Mouse (Mus musculus) urinary bladder, adult 18-20 months (tissue): ENCODE measurements at regions not wholly inside any gene's neighbourhood (a gene's known extent, or its start where the extent isn't known, plus 50 kb on each side); places are given as distances from the start of the nearest gene placed in this dataset.

Experiments used
- DNase-seq, 2 experiments: peaks; one replicate each; pipeline ENCODE4 v3.0.0; 2022; ENCODE audit warnings: low spot score in 2 of 2, mixed read lengths in 2 of 2

DNA sequence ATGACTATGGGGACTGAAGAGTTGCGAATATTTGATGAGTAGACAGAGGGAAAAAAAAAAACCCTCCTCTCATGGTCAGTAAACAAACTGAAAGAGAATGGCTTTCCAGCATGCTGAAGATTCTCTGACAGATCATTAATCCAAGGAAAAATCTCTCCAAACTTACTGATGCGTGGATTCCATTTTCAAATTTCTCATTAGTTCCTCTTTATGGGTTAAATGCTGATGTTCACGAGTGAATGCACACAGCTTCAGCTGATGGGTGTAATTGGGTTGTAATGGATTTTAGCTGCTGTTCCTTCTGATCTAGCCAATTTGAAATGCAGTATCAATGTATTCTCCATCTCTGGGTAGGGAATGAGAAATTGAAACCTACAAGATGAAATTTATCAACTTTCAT, 2945.6 kb upstream of the 5930422O12Rik start:
- DNase-seq: no peak

GRCm38 (mm10) chr8:30494851-30495355, 2933.6 kb upstream of the 5930422O12Rik start:
- DNase-seq: no peak

DNA sequence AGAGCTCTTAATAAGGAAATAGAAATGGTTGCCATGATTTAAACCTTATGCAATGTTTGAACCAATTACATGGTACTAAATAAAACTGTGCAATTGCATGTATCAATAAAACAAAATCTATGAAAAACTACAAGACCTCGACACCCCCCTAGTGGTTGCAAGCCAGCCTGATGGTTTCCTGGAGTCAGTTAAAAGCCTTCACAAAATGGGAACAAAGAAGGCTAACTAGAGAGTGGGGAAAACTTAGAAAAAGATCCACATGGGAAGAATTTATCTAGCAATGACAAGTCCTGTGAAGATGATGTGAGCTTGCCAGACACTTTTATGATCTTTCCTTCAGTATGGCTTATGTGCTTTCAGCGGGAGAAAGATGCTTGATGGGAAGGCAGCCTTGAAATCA, 2926.3 kb upstream of the 5930422O12Rik start:
- DNase-seq: no peak

GRCm38 (mm10) chr8:30511358-30511757, 2917.2 kb upstream of the 5930422O12Rik start:
- DNase-seq: no peak

DNA sequence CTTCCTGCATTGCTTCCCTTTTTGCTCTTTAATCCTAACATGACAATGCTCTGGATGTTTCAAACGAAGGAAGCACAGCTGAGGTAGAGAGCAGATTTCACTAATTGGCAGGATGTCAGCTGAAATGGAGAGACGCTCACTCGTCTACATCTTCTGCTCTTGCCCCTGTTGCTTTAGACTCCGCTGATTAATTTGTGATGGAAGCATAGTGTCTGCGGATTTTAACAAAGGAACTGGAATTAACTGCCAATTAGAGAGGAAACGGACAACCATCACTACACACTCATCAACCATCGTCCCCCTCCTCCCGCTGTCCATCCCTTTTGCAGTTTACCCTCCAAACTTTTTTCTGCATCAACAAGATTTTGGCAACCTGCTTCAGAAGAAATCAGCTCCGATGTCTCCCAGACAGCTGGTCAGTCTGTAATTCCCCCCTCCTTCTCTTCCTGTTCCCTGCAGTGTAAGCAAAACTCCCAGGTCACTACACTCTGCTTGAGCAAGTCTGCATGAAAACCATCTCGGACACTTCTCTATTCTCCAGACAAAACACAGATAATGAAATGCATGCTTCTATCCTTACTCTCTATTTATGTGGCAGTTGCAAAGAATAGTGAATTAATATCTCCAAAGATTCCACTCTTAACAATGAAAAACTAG, 2905.6 kb upstream of the 5930422O12Rik start:
- DNase-seq: no peak

DNA sequence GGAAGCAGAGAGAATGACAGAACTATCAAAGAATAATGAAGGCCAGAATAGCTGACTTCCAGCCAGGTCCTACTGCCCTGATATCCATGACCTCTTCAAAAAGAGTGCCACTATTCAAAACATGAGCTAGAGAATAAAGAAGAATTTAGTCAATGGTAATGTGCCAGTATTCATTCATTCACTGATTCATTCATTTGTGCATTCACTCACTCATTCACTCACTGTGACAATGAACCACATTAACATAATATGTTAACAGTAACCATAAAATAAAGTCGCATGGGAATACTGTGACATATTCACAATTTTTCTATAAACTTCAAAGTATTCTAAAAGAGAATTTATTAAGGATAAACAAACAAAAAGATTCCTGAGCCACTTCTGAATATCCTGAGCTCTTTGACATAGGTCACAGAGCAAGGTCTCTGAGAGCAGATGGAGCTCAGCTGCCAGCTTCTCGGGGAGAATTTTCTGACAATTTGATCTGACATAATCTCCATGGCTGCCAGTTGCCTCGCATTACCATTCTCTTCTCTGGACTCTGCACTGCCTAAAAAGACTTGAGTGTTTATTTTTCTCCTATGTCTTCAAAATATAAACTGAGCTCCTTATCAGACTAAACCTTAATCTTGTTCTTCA, 2895.5 kb upstream of the 5930422O12Rik start:
- no peak for DNase-seq

DNA sequence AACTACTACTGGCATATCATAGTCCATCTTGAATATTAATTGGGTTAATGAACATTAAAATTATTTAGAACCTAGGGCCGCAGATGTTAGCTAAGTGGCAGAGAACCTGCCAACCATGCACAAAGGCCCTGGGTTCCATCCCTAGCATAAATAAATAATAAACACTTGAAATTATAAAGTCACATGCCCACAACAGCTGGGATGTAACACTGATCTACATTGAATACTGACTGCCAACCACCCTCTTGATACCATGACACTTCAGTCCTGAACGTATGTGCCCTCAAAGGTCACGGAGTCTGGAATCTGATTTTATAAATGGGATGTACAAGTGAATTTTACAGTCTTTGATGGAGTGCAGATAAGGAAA, 2895.0 kb upstream of the 5930422O12Rik start:
- DNase-seq: no peak

DNA sequence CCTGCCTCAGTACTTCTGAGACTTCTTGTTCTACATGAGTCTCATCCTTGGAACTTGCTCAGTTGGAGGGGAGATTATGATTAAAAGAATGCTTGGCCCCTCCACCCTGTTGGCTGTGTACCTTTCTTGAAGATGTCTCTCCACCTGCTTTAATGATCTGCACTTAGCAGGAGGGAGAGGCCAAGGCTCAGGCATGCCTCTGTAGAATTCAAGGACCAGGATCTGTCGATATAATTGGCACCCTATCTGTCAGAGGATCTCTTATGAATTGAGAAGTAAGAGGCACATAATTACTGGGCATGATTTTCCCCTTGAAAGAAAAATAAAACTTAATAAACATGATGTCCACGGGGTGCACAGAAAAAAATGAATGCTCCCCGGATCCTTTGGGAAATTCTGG, 2893.1 kb upstream of the 5930422O12Rik start:
- no peak for DNase-seq

DNA sequence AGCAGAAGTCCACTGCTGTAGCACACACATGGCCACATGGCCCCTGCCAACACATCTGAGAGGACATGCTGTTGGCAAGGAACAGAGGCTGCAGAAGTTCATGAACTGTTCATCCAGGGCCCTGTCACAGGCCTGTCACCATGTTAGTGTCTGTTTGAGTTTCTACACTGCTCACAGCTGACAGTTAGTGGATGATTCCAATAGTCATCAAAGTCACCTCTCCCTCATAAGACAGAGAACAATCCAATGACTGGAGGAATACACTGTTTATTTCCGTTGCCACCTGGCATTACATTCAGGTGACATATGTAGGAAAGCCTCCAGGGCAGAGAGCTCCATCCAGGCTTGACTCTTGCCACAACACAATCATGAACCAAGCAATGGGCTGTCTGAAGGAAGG, 2886.3 kb upstream of the 5930422O12Rik start:
- DNase-seq: no peak

GRCm38 (mm10) chr8:30547820-30548219, 2880.7 kb upstream of the 5930422O12Rik start:
- DNase-seq: no peak

GRCm38 (mm10) chr8:30551051-30551450, 2877.5 kb upstream of the 5930422O12Rik start:
- no peak for DNase-seq

- no peak for DNase-seq
These were observed 2871.1 kb upstream of the 5930422O12Rik start for GRCm38 (mm10) chr8:30557429-30557828.

- DNase-seq: no peak
These were observed 2866.9 kb upstream of the 5930422O12Rik start for GRCm38 (mm10) chr8:30561323-30562207.

GRCm38 (mm10) chr8:30569799-30570198, 2858.7 kb upstream of the 5930422O12Rik start:
- no peak for DNase-seq

DNA sequence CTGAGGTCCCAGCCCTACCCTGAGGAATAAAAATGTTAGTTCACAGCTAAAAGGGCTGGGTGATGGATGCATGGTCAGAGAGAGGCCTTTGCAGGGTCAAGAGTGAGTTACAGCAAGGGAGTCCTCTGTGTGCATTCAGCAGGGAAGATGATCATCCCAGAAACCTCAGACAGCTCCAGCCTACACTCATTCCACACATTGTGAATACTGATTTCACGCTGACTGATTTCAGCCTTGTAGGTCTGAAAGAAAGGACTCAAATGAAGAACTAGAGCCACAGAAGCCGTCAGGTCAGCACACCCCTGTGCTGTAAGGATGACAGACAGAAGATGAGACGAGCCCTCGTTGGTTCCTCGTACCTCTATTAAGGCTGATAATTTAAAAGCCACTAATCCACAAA, 2858.0 kb upstream of the 5930422O12Rik start:
- DNase-seq: no peak

- DNase-seq: peak; percentile 1 to 3
These were observed 2841.0 kb upstream of the 5930422O12Rik start for GRCm38 (mm10) chr8:30587508-30587907.

DNA sequence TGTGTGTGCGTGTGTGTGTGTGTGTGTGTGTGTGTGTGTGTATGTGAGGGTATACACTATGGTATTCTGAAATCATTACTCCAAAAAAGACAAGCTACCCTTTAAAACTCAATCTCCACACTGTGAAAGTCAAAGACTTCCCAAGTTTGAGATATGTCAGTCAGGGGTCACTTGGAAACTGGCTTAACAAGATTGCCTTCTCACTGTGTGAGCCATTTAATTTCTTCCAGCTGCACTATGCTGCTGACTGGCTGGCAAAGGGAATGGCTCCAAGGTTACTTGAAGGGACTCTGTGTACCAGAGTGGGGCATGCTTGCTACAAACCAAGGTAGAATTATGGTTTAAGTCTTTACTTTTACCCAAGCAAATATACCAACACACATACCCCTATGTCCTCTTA, 2826.1 kb upstream of the 5930422O12Rik start:
- no peak for DNase-seq

DNA sequence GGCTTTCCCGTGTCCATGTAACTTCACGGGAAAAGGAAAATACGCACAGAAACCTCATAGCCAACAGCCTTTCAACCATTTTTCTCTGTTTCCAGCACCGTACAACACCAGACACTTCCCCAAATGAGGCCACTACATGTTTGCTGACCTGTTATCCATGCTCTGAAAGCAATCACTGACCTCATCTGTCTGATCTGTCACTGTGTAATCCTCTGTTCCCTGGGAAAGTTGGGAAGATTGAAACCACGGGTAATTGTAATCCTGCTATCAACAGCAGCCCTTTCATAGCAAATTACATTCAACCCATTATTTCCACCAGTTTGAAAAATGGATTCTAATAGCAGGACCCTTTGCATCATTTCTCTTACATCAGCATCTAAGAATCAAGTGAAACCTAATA, 2798.2 kb upstream of the 5930422O12Rik start:
- no peak for DNase-seq

- no peak for DNase-seq
These were observed 2791.7 kb upstream of the 5930422O12Rik start for GRCm38 (mm10) chr8:30636791-30637190.

GRCm38 (mm10) chr8:30642866-30643690, 2785.4 kb upstream of the 5930422O12Rik start:
- DNase-seq: no peak

DNA sequence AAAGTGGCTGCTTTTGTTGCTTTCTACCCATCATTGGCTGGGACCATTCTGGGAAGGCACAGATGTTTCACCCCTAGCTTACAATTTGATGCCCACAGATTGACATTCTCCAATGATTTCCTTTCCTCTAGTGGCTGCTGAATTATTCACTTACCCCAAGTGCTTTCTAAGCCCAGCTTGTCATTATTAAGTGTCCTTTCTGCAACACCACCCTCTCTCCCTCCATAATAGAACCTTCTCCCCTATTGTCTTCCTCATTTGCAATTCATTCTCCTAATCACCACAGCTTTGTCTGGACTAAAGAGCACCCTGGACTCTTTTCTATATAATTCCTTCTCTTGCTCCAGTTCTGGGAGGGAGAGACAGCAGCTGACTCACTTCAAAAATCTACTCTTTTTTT, 2780.0 kb upstream of the 5930422O12Rik start:
- DNase-seq: no peak
